Mouse (Mus musculus) cerebellum, adult 18-20 months (tissue): ENCODE data around the gene Cmip.
A peak's percentile ranks its signal among the peaks of the same experiment; 100 is the strongest.

Source experiments
- DNase-seq, 2 experiments: peaks; one replicate each; pipeline ENCODE4 v3.0.0; 2021

Cmip gene

DNA sequence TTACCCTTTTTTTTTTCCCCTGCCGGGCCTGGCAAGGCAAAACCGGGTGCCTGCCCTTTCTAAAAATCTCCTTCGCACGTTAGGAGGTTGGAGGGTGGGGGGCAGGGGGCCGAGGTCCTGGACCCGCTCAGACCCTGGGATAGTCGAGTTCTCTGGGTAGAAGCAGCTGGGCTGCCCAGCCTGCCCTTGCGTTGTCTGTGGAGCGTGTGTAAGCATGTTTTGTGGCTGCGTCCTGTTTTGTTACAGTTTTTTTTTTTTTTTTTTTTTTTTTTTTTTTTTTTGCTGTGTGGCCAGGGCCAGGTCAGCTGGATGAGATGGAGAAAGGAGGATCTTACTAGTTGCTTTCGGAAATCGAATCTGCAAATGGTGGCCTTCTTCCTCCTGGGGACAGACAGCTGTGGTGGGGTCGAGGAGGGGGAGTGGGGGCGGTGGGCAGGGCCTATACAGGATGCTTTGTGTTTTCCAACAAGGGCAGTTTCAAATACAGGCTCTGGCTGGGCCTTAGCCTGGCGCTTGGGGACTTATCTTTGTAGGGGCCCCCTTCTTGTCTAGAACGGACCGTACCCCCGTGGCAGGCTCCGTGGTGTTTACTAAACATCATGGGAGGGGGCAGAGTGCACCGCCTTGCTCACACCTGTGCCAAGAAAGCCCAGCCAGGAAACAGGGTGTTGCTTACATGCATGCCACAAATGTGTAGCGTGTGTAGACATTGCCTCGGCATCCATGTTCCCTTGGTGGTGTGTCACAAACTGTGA, 1.1 kb downstream of the Cmip start:
- DNase-seq, result peak in 1 of 2 experiments; percentile 20

DNA sequence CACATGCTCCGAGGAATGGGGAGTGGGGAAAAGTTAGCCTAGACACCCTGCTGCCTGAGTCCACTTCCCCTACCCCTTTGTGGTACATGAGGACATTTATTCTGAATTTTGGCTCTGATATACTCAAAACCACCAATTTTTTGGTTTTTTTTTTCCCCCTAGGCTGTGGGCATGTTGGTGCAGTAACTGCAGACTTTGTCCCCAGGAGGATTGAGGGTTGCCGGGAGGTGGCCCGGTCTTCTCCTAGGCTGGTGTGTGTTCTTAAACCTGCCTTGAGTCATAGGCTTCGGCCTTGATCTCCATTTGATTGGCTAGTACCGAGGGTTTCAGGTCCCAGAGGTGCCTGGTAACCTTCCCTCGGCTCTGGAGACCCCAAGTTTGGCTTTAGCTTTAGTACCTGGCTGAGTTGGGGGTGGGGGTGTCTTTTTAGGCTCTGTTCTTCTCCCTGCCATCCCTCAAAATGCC, 1.7 kb downstream of the Cmip start:
- no peak for DNase-seq

GRCm38 (mm10) chr8:117259431-117260001, 2.7 kb downstream of the Cmip start:
- DNase-seq, result peak in 1 of 2 experiments; percentile 18

DNA sequence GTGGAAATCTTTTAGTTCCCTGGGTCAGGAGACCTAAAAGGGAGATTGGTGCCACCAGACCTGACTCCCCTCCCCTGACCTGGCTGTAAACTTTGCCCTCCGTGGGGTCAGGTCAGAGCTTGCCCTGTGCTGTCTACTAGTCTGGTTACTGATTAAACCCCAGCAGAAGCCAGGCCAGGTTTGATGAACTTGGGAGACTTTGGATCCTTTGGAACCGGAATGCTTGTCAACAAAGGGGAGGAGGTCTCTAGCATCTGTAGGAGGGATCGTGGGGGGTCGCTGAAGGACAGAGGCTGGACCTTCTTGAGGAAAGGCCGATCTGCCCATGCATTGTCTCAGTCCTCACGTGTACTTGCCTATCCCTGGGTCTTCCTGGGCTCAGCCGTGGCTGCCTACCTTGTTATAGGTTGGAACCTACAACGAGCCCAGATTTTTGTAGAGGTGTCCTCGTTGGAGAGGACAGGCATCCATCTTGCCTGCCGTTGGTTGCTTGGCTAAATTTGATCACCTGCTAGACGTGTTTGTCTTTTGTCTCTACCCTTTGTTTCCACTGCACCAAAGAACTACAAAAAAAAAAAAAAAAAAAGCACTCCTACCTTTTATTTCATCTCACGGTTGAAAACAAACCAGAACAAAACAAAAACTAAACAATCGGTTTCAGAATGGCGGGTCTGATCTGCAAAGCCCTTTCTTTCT, 3.5 kb downstream of the Cmip start:
- DNase-seq, result no peak

- DNase-seq, result peak in 1 of 2 experiments; percentile 12
These were observed 4.1 kb downstream of the Cmip start for GRCm38 (mm10) chr8:117260930-117261475.

GRCm38 (mm10) chr8:117261702-117262101, 4.8 kb downstream of the Cmip start:
- DNase-seq, result no peak

GRCm38 (mm10) chr8:117262685-117263084, 5.8 kb downstream of the Cmip start:
- no peak for DNase-seq

DNA sequence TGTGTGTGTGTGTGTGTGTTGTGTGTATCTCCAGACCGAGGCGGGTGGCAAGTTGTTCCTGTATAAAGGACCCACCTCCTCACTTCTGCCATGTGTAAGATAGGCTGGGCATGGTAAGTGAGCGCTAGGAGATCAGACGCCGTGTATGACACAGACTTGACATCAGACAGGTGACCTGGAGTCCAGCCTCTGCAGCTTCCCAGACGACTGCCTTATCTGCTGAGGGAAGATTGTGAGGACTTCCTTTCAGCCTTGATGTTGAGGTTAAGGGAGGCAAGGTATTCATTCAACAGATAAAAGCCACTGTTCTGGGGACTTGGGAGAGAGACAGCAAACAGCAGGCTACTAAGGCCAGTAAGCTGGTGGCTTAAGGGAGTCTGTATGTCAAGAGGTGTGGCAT, 6.6 kb downstream of the Cmip start:
- DNase-seq, result no peak

DNA sequence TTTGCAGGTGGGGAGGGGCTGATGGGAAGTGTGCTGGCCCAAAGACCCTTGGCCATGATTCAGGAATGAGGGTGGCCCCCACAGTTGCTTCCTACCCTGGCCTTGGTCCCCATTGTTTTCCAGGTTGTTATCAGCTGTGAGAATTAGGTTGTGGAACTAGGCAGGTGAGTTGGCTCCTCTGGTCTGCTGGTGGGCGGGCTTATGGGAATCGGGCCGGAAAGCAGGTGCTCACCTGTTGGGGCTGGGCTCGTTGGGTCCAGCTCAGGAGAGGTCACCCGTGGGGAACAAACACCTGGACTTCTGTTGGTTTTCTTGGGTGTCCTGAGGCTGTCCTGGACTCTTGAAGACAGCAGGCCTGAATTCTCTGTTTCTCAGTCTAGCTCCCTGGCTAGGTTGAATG, 8.2 kb downstream of the Cmip start:
- DNase-seq, result no peak

DNA sequence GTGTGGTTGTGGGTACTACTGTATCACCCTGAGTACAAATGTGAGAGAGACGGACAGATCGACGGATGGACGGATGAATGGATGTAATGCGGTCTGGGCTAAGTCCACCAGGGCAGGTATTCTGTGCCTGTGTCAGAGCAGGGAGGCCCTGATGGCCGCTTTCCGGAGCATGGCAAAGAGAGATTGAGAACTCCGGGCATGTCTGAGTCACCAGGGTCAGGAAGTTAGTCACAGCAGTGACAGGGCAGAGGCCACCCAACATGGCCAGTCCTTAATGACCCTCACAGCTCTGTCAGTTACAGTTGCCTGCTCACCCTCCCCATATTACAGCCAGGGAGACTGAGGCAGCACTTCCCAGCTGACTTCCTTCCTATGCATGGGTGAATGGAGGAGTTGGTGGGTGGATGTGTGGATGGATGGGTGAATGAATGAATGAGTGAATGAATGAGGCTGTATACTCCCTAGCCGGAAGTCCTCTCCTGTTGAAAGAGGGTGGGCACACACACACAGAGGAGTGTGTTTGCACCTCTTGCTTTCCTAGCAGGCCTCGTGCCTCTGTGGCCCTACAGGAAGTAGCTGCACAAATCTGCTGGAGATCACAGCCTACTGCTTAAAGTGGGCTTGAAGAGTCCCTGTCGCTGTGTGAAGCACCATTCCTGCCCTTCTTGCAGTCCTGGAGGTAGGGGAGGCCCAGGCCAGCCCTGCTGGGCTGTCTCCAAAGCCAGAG, 10.7 kb downstream of the Cmip start:
- DNase-seq, result no peak

DNA sequence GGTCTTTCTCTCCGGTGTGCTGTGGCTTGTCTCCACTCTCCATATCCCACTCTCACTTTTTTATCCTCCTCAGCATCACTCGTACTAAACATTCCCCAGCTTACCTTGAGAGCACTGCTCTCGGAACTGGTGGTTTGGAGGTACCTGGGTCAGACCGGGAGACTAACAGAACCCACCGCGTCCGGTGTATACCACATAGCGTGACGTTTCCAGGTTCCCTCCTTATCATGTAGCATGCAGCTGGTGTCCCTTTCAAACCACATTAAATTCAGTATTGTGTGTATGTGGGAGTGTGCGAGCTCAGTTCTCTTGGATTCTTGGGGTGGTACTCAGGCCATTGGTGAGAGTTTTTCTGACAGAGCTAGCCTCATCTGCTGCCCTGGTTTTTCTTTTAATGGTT, 21.4 kb downstream of the Cmip start:
- no peak for DNase-seq

DNA sequence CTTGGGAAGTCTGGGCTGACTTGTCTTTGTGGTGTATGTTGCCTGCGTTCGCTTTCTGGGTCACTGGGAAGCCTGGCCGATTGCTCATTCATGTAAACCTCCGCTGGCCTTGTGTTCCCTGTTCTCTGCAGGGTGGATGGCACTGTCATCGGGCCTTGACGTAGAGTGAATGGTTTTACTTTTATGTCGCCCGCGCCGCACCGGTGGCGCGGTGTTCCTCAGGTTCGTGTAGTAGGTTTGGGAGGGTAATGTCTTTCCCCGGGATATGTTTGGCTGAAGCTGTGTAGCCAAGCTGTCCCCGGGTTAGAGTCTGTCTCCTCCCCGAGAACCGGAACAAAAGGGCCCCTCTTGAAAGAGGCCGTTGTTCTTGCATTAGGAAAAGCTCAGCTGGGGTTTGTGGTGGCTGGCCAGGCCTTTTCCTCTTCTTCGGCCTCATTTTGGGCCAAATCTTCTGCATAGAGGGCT, 21.8 kb downstream of the Cmip start:
- peak; percentile 31 to 33 for DNase-seq

DNA sequence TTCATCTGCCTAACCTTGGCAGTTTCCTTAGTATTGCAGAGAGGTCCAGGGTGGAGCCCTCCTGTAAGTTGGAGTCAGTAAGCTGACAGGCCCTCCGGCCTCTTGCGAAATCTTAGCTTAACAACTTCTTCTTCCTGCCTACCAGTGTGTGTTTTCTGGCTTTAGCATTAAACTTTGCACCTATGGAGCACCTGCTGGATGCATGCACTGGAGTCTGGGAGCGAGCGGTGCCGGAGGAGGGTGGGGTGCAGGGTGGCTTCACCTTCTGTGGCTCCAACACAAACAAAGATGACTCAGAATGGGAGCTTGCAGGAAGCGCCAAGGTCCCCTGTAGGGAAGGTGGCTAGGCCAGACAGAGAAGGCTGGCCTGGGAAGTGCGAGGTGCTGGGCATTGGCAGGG, 23.6 kb downstream of the Cmip start:
- peak in 1 of 2 experiments; percentile 14 for DNase-seq

DNA sequence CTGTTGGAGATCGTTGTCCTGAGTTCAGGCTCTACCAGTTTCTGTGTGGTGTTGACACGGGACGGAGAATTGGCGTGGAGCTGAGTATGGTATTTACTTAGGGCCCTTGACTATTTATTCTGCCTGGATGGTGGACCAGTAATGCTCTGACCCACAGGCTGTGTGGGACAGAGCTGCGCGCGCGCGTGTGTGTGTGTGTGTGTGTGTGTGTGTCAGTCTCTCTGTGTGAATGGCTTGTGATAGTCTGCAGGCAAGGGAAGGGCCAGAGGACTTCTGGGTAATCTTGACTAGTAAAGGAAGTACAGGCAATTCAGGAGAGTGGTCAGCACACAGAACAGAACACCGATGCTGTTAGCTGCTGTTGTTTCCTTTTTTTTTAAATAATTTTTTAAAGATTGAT, 24.8 kb downstream of the Cmip start:
- no peak for DNase-seq

GRCm38 (mm10) chr8:117282141-117282950, 25.5 kb downstream of the Cmip start:
- no peak for DNase-seq

DNA sequence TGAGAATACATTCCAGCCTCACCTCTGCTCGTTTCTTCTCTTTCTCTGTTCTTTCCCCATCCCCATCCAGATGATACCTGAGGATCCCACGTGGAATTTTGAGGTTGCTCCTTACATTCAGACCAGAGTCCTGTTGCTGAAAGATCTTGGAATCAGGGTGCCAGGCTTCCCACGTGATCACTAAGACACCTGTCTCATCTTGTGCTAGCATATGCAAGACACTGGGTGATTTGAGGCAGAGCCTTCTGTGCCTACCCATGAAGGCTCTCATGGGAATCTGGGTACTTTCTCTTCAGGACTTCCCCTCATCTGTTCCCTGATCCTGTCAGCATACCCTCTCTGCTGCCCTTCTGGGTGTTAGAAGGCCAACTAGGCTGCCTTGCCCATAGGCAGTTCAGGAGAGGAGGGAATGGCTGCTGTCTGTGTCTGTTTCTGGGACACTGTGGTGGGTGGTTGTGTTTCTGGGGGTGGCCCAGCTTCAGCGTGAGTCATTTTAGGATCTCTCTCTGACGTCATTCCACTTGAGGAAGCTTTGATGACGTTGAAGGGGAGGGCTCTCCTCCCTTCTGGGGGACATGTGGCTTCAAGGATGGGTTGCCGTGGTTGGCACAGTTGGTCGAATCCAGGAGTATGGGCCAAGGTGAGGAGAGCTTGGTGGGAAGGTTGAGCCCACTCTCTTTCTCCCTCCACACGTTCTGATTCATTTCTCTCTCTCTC, 28.1 kb downstream of the Cmip start:
- no peak for DNase-seq

DNA sequence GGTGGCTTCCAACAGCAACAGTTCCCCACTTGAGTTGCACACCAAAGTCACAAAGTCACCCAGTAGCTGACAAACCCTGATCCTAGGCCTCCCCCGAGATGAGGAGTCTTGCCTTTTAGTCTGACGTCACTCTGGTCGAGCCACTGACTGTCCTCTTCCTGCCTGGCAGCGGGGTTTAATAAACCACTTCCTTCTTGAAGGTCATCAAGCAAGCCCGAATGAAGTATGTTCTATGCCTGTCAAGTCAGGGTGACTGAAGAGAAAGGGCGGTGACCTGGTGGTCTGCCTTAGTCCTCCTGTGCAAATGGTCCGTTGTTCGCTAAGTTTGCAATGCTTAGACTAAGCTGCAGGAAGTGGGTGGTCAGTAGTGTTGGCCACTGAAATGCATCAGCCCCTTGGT, 31.1 kb downstream of the Cmip start:
- no peak for DNase-seq

- no peak for DNase-seq
These were observed 32.2 kb downstream of the Cmip start for GRCm38 (mm10) chr8:117289016-117289415.

GRCm38 (mm10) chr8:117290506-117290905, 33.6 kb downstream of the Cmip start:
- DNase-seq, result peak in 1 of 2 experiments; percentile 10

- no peak for DNase-seq
These were observed 35.4 kb downstream of the Cmip start for GRCm38 (mm10) chr8:117292262-117292661.

GRCm38 (mm10) chr8:117294812-117295211, 37.9 kb downstream of the Cmip start:
- DNase-seq, result no peak
